Mouse (Mus musculus) embryo, embryonic 11 days (tissue): Measurements from ENCODE around the gene Poc1a.

ENCODE experiments used
- DNase-seq: peaks from one replicate; pipeline ENCODE4 v3.0.0-alpha.2; 2015

The Poc1a gene

DNA sequence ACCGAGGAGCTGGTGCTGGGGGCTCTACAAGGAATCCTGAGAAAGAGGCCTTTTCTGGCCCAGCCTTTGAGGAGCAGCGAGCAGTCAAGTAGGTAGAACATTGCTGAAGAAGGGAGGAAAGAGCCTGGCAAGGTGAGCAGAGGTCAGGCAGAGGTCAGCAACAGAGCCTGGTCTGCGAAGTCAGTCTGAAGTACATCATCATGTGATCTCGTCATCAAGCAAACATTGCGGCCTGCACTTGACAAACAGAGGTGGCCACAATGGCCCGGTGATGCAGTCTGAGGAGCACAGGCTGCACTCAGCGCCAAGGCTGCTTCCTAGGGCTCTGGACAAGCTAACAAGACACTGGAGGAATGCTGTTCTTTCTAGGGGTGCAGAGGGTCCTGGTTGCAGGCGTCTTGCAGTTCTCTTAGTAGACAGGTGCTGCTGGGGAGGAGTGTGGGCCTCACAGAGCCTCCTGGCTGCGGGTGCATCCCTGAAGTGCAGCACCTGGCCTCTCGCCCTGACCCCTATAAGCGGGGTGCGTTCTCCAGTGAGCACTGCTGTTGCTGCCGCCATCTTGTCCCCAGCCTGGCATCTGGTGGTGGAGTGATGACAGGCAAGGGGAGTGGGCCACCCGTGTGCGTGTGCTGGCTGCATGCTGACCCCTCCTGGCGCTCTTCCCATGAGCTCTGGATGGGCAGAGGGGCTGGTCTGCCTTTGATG is 21.7 kb downstream of the Poc1a start:
- DNase-seq, result no peak

DNA sequence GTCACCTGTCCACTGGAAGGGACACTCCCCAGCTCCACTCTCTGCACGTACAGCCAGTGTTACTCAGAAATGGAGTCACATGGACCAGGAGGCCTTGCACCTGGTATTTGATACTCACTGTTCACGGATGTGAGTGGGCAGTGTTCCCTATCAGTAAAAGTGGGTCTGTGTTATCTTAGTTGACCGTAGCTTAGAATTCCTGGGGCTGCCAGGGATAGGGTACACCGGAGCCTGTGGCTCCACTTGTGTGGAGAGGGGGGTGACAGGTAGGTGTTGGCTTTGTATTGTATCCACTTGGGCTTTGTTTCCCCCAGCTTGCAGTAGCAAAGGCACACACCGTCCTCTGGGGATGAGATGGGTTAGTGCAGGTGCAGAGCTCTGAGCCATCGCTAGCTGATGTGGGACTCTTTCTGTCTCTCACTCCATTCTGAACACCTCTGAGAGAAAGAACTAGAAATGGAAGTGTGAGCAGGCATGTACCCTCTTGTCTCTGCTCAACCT is 22.6 kb downstream of the Poc1a start:
- no peak for DNase-seq

DNA sequence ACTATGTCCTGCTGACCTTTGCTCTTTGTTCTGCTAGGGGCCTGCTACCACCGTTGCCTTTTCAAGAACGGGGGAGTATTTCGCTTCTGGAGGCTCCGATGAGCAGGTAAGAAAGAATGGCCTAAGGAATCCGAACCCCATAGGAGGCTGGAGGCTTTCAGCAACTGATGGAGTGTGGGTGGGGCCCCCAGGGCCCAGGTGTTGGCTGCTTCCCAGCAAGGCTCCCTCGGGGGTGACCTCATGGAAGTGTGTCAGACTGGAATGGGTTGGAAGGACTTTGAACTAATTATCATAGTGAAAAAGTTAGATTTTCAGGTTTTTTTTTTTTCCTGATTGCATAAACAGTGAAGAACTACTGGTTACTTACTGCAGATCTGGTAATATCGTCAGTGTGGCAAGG is 24.4 kb downstream of the Poc1a start:
- DNase-seq, result no peak

DNA sequence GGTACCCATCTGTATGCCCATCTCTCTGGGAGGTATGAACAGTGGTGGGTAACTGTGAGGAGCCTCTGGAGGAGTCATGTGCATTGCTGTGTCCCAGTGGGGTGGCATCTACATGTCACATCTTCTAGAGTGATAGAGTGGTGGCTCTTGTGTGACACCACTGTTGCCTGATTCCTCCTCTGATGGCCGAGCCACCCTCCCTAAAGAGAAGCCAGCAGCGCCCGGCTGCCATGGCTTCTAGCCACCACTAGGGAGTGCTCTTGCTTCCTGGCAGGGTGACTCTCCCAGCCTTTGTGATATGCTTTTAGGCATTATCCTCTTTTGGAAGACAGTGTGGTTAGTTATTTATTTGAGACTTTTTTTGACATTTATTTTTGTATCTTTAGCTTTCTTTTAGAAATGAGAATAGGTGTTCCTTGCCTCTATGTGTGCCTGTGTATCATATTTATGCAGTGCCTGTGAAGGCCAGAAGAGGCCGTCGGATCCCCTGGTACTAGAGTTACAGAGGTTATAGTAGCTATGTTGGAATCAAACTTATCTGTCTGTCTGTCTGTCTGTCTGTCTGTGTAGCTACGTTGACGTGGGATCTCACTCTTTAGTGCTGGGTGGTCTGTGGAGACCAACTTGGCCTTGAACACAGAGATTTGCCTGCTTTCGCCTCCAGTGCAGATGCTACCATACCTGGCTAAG is 25.9 kb downstream of the Poc1a start:
- peak; percentile 84 for DNase-seq

DNA sequence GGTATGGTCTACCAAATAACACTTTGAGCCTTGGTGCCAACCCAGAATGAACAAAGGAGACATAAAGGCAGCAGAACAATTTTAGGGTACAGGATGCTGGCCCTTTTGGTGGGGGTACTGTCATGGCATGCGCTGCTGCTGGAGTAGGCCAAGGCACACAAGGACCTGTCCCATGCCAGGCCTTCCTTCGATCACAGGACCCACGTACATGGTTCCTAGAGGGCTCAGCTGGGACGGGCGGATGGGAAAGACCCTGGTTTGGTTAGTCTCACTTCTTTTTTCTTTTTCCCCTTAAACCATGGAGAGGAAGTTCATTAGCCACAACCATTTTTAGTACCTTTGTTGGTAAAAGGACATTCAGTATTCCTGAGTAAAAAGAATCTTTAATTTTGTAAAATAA is 27.3 kb downstream of the Poc1a start:
- DNase-seq, result no peak

DNA sequence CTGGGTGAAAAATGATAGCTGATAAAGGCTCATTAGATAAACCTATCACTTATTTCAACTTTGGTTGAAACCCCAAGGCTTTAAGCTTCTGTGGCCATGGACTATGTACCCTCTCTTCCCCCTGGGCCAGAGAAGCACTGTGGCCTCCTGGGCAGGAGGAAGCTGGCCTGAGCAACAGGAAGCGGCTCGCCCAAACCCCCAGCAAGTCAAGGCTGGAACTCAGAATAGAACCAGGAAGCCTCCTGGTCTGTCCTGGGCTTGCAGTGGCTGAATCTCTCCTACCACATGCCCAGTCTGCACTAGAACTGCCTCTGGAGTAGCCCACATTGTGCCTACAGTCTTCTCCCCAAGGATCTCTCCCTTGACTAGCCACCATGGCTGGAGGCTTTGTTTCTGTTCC is 27.7 kb downstream of the Poc1a start:
- no peak for DNase-seq

DNA sequence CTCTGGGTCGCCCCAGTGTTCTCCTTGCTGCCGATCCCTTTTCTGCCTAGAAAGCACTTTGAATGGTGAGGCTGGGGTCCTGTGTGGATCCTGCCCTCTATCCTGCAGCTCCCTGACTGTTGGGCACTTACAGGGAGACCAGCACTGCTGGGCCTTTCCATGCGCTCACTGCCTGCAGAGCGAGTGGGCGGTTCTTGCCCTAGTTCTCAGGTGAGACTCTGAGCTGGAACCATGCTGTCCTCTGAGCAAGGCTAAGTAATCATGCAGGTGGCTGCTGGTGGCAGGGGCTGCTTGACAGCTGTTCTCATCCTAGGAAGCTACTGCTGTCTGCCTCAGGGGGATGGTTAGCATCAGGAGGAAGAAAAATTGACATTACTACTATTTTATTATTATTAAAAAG is 28.1 kb downstream of the Poc1a start:
- no peak for DNase-seq

DNA sequence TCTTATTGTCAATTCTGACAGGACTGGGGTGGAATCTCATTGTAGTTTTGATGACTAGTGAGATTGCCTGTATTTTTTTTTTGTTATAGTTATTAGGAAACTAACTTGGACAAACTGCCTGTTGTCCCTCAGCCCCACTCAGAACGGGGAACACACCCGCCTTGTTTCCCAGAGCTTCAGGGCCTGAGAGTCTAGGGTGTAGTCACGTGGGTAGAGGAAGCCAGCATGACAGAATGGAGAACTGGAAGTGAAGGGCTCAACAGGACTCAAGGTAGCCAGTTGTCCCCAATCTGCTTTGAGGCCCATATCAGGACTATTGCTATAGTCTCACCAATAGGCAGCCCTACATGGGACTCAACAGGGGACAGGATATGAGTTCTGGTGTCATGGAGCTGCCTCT is 29.0 kb downstream of the Poc1a start:
- no peak for DNase-seq

DNA sequence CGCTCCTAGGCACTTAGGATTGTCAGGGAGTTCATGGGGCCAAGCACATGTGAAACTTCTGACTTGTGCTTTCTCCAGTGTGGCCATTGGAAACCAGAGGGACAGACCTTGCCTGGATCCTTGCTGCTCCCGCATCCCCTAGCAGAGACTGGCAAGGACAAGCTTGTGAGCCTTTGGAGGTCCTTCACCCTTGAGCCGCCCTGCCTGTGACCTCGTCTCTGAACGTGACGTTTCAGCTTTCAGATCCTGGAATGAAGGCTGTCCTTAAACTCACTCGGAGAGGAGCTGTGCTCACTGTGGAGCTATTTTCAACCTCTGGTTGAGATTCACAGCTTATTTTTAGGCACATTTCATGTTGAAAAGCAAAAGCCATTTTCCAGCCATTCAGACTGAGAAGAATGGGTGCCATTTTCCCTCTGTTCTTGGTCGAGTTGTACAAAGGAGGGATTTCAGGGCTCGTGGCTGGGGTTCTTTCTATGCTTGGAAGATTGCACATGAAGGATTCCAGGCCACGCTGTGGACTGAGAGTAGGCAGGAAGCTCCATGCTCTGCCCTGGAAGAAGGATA is 30.8 kb downstream of the Poc1a start:
- no peak for DNase-seq

DNA sequence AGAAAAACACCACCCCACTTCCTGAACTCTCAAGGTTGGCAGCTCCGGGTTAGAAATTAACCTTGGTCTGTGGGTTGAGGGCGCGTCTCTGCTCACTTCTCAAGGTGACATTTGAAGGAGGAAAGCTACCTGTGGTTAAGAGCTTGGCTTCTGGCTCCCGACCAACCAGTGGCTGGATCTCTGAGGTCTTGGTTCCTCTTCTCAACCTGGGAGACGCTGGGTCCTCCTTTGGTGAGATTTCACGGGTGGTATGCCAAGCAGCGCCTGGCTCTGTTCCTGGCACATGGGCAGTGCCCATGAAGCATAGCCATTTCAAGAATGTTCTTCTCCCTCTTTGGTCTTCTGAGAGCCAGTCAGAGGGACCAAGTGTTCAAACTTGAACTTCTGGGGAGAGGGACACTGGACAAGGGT is 32.1 kb downstream of the Poc1a start:
- DNase-seq, result no peak

DNA sequence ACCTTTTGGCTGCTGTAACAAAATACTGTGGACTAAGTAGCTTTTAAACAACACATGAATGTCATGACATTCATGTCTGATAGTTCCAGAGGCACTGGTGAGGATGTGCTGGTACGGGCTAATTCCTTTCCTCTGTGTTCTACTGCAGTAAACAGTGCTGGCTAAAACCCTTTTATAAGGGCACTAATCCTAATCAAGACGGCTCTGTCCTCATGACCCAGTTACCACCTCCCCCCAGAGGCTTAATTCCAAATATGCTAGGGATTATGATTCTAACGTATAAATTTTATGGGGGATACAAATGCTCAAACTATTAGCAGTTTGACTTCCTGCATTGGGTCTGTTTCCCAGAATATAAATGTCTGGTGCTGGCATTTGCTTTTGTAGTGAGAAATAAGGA is 33.3 kb downstream of the Poc1a start:
- no peak for DNase-seq

DNA sequence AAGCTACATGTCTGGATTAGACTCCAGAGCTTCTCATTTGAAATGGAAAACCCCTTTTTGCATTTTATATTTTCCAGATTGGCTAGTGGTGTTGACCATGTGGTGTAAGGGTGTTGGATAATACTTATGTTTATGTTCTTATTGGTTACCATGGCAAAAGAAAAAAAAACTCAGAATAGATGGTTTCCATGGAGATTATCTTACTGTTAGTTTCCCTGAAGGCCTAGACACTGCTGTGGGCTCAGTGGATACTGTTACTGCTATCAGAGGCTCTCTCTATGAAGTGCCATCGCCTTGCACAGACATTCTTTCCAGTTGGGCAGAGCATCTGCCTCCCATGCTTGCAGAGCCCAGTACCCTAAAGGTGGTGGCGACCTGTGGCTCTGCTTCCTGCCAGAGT is 37.2 kb downstream of the Poc1a start:
- no peak for DNase-seq

DNA sequence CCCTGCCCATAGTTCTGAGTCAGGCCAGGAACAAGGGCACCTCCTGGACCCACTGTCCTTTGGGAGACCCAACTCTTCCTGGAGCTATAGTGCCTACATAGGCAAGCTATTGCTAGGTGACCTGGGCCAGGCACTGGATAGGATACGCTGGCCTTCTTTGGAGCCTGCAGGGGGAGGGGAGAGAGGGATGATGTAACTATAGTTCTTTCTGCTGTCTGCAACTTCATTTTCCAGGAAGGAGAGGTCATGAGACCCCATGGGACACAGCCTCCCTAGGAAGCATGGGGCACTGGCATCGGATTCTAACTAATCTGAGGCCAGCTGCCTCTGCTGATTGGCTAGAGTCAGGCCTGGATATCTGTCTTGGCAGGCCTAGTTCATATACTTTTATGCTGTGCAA is 38.2 kb downstream of the Poc1a start:
- peak; percentile 45 for DNase-seq

DNA sequence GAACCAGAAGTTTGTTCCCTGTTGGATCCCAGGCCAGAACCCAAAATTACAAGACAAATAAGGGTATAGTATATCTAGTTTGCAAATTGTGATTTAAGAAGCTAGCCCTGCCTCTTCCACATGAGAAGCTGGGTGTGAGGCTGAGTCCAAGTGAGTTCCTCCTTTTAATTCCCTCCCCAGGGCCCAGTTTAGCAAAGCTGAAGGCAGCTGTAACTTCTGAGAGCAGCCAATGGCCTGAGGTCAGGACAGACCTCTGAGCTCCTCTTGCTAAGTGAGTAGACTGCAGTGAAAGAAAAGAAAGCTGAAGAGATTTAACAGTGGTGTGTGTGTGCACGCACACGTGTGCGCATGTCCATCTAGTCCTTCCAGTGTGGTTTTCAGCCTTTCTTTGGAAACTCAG is 41.6 kb downstream of the Poc1a start:
- no peak for DNase-seq

DNA sequence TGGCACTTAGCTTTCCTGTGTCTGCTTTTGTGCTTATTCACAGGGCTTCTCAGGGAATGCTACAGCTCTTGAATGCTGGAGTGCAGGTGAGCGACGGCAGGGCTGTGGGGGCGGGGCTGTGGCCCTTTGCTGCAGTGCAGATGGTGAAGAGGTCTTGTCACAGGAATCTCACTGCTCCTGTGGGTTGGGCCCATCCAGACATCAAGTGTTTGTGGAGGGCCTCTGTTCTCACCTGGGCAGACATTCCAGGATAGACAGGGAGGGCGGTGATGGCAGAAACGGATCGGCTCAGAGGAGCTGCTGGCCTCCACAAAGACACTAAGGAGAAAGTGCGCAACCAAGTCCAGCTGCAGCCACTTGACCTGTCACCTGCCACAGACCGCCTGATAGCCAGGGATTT is 45.4 kb downstream of the Poc1a start:
- DNase-seq, result no peak

DNA sequence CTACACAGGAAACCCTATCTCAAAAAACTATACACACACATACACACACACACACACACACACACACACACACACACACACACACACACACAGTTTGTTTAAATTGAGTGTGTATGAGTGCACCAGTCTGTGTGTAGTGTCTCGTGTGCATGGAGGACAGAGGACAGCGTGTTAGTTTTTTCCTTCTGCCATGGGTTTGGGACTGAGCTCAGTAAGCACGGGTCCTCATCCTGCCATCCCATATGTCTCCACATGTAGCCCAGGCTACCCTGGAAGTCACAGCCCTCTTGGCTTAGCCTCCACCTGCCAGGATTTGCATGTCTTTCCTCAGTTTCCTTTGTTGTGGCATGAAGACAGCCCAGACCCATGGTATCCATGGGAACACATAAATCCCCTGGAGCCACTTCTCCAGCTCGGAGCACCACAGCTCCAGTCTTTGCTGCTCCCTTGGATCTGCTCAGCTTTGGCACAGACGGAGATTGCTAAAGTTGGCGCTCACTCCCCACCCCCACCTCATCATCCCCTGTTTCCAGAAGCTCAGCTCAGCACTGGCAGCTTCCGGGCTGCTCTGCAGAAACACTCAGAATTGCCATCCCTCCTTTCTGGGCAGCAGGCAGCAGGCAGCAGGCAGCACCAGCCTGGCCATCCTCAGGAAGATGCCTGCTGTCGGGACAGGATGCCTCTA is 46.4 kb downstream of the Poc1a start:
- DNase-seq, result no peak

DNA sequence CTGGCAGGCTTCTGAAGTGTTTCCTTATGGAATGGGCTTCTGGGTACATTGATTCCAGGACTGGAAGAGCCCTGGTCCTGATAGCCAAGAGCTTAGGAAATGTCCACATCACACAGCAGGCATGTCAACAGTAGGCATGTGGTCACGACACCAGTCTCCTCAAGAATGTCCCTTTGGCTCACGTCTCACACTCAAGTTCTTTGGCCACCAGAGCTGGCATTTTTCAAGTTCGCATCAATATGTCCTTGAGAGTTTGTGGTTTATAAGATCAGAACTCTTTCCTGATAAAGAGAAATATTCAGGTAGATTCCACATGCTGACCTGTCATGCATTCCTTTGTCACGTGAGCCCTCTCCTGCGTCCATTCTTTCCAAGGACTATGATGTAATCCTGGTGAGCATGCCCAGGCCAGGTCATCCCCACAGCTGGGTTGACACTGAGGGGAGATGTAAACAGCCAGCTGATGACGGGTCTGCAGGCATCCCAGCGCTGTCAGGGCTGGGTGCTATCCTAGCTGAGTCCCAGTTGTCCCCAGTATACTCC is 47.3 kb downstream of the Poc1a start:
- no peak for DNase-seq

DNA sequence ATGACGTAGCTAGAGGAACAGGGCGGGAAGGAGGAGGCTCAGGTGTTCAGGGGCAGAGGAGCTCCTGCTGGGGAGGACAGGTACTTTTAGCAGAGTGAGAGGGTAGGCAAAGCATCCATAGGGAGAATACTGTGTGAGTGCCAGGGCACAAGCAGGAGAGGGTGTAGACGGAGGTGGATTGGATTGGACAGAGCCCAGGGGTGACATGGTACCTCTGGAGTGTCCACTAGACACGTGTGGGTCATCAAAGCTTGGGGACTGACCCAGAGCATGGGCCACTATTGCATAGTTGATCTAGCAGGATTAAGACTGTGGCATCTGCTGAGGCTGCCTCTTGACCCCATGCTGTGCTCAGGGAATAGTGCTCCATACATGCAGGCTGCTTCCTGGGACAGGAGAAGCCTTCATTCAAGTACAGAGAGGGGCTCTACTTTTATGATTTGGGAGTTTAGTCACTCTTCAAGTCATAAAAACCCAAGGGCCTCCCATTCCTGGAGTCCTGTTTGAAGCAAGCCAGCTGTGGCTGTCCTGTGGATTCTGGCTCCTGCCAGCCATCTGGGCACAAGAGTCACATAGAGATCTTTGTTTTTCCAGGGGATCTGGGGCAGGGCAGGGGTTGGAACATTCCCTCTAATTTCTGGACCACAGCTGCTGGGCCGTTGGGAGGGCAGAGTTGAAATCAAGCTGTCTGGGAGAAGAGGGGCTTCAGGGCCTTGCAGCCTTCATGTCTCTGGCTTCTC is 48.1 kb downstream of the Poc1a start:
- no peak for DNase-seq

DNA sequence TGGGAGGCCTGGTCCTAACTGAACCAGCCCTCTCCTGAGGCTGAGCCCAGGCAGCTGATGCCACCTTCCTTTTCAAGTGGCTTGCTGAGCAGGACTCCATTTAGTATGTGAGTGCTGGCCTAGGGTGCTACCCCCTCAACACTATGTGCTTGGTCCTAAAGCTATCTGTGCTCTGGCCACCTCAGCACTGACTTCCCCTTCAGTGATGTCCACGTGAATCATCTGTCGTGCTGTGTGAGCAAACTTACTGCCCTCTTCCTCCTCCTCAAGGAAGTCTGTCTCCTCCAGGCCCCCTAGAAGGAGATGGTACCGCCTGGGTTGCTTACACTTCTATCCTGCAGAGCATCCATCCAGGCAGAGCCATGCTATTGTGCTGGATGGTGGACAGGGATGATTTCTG is 51.9 kb downstream of the Poc1a start:
- no peak for DNase-seq

DNA sequence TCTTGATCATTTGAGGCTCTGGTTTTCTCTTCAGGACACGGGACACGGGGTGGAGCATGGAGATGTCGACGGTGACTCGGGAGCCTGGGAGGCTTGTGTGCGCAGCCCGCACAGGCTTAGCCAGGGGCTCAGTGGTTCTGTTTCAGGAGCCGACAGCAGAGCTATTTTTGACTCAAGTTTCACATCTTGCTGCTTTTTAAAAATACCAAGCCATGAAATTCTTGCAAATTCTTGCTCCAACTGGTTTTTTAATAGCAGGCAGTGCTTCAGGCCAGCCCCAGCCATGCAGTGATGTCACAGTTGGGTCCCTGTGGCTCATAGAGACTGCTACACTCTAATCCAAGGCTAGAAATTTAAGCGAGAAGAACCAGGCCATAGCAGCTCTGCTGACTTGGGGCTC is 56.8 kb downstream of the Poc1a start:
- no peak for DNase-seq

DNA sequence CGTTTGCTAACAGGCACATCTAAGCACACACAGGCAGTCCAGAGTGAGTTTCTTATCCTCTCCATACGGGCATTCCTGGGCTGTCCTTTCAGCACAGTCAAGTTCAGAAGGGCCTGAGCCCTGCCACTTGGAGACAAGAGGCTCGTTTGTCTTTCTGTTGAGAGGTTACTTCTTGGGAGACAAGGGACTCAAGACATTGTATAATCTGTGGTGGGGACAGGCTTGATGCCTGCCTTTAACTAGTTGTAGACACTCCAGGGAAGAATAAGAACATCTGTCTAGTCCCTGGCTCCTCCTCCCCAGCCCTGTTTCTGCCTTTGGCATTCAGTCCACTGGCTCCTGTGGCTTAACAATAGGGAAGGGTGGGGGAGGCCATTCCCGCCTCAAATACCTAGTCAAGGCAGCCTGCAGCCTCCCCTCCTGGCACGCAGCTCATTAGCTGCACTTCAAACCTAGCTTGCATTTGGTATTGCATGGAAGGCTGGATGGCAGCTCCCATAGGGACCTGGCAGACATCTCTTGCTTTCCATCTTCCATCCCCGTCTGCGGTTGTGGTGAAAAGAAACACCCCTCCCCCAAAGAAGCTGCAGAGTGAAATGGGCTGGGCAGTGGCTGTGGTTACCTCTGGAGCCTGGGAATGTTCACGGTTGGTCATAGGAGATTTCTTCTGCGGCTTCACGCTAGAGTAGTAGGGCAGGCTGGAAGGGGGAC is 57.8 kb downstream of the Poc1a start:
- DNase-seq, result peak; percentile 70

DNA sequence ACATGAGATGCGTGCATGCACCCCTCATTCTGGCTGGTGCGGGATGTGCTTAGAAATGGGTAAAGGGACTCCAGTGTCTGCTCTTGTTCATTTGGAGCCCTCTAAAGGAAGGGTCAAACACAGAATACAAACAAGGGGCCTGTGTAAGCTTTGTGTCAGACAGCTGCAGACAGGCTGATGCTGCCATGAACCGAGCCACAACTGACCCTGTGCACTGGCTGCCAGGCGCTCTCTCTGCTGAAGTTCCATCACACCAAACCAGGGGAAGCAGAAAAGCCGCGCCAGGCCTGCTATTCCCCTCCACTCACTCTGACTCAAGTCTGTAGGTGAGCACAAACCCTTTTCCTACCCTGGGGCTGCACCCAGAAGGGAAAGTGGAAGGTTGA is 58.3 kb downstream of the Poc1a start:
- no peak for DNase-seq
